Mouse (Mus musculus) left cerebral cortex, postnatal 14 days (tissue): Measurements from ENCODE around the gene Grcc10. TPM values are rescaled to one million over a fixed set of nuclear protein-coding genes. Genes with fewer than 3 reads are reported as not detected.

Experiments used
- microRNA-seq, 2 experiments: library from miRNA; unstranded; fragments of <30 nt; microRNA quantifications; one replicate each; pipeline ENCODE4 v1.2.0; 2022
- total RNA-seq, 2 experiments: library from RNA; stranded (reverse); gene quantifications; 2 replicates each; pipeline ENCODE4 v1.2.3; 2021

Gene Grcc10
- total RNA-seq, 2 experiments from 2014 or later: 294 to 301 TPM

Small RNA genes within 50 kb of the gene (microRNA-seq; reads per million reads assigned to microRNA genes)
- 0.53 to 1.0 reads per million in 2 experiments for gene Mir141
- 22.9 to 26.6 reads per million in 2 experiments for gene Mir200c

Other genes with a start within 250 kb of the Grcc10 start
- gene C1rl, start 248.3 kb downstream of the Grcc10 start, total RNA-seq: under 1 TPM; 0.18 to 0.59 TPM
- 1 to 10 TPM; 1.1 to 1.3 TPM for gene C1ra, start 229.0 kb downstream of the Grcc10 start, total RNA-seq
- gene C1s1, start 199.0 kb downstream of the Grcc10 start, total RNA-seq: 1 to 10 TPM; 1.4 to 1.6 TPM
- under 1 TPM in 1 of 2 experiments, not detected in 1; 0.18 TPM for gene C1rb, start 171.1 kb downstream of the Grcc10 start, total RNA-seq
- under 1 TPM; 0.26 to 0.57 TPM for gene C1s2, start 105.3 kb downstream of the Grcc10 start, total RNA-seq
- 10 to 100 TPM; 33.8 to 37.1 TPM for gene Lpcat3, start 78.3 kb downstream of the Grcc10 start, total RNA-seq
- gene Emg1, start 29.2 kb downstream of the Grcc10 start, total RNA-seq: 10 to 100 TPM; 45.6 to 45.9 TPM
- gene Phb2, start 29.0 kb downstream of the Grcc10 start, total RNA-seq: 100 to 1,000 TPM; 133 to 144 TPM
- 1 to 10 TPM; 3.6 to 4.0 TPM for gene Ptpn6, start 2.7 kb downstream of the Grcc10 start, total RNA-seq
- not detected for gene Gm45234, start 14.6 kb upstream of the Grcc10 start, total RNA-seq
- gene Atn1, start 15.2 kb upstream of the Grcc10 start, total RNA-seq: 100 to 1,000 TPM; 147 to 166 TPM
- gene Eno2, start 28.3 kb upstream of the Grcc10 start, total RNA-seq: 100 to 1,000 TPM; 719 to 758 TPM
- under 1 TPM; 0.47 to 0.81 TPM for gene Lrrc23, start 38.4 kb upstream of the Grcc10 start, total RNA-seq
- 1 to 10 TPM; 2.9 to 5.3 TPM for gene Spsb2, start 67.3 kb upstream of the Grcc10 start, total RNA-seq
- gene Tpi1, start 72.9 kb upstream of the Grcc10 start, total RNA-seq: 100 to 1,000 TPM; 629 to 634 TPM
- gene Usp5, start 88.1 kb upstream of the Grcc10 start, total RNA-seq: 100 to 1,000 TPM; 178 to 184 TPM
- 1 to 10 TPM; 1.6 to 1.7 TPM for gene Cdca3, start 88.2 kb upstream of the Grcc10 start, total RNA-seq
- gene Gnb3, start 98.9 kb upstream of the Grcc10 start, total RNA-seq: not detected
- 10 to 100 TPM; 25.9 to 32.9 TPM for gene P3h3, start 116.4 kb upstream of the Grcc10 start, total RNA-seq
- gene Gpr162, start 122.6 kb upstream of the Grcc10 start, total RNA-seq: 100 to 1,000 TPM; 220 to 231 TPM
- 1 to 10 TPM; 1.1 to 1.5 TPM for gene Cd4, start 146.8 kb upstream of the Grcc10 start, total RNA-seq
- 1 to 10 TPM; 2.1 to 3.0 TPM for gene Lag3, start 170.3 kb upstream of the Grcc10 start, total RNA-seq
- 1,000 to 10,000 TPM; 1,161 to 1,212 TPM for gene Ptms, start 178.7 kb upstream of the Grcc10 start, total RNA-seq
- 100 to 1,000 TPM; 670 to 685 TPM for gene Mlf2, start 190.0 kb upstream of the Grcc10 start, total RNA-seq
- 100 to 1,000 TPM; 140 to 142 TPM for gene Cops7a, start 224.2 kb upstream of the Grcc10 start, total RNA-seq